Mouse (Mus musculus): ENCODE measurements around the gene Olfr749. TPM values are rescaled to one million over a fixed set of nuclear protein-coding genes. Genes with fewer than 3 reads are reported as not detected.
"Not testable (repeated sequence)": the region's sequence is repeated elsewhere in the genome, so short reads cannot be mapped to it uniquely, and the experiment has no call there.

The Olfr749 gene
- not detected in 2 replicates for total RNA-seq (2015; ENCODE audit: low replicate concordance)
- total RNA-seq (2017; ENCODE audit: low replicate concordance) = not detected in 2 replicates

DNA sequence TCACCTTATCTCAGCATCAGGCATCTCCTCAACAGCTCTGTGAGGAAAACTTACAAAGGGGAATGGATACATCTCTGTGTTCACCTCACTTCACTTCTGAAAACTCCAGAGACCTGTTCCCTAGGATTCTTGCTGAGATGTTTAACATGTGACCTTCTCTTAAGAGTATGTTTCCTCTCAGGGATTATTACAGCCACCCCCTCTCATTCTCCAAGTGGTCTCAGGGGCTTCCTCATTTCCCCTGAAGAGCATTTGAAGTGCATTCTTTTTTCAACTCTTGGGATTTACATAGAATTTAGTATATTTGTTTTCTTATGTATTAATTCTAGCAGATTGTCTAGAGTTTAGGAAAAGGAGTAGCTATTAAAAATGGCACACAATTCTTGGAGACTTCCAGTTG is at the start of gene Olfr749:
Gene Olfr749 (minus strand): TSS at position 101 of the 400 bp plus-strand sequence.
- no peak for ATAC-seq (replicated peaks; ENCODE audit: low FRiP score, poor library complexity, severe bottlenecking)

GRCm38 (mm10) chr14:50788157-50788556 is 43.3 kb upstream of the Olfr749 start:
- no peak for ATAC-seq (replicated peaks; ENCODE audit: low FRiP score, poor library complexity, severe bottlenecking)

DNA sequence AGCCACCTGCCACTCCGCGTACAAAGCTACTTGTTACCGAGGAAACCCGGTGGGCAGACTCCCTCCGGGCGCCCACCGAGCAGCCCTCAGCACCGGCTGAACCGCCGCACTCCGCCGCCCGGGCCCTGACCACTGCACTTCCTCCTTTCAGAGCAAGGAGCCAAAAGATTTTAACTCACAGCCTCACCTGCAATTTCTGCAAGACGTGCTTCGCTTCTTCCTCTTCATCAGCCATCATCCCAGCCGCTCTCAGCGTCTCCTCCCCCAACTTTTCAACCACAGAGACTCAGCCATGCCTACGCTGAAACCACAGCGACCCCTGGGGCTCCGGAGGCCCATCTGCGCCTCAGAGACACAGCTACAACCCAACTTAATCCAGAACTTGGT is 40.4 kb upstream of the Olfr749 start, which contains the start of gene Ttc5:
Gene Ttc5 (minus strand): TSS at position 269 of the 387 bp plus-strand sequence.
- peak; percentile 100 for ATAC-seq (replicated peaks; ENCODE audit: low FRiP score, poor library complexity, severe bottlenecking)

DNA sequence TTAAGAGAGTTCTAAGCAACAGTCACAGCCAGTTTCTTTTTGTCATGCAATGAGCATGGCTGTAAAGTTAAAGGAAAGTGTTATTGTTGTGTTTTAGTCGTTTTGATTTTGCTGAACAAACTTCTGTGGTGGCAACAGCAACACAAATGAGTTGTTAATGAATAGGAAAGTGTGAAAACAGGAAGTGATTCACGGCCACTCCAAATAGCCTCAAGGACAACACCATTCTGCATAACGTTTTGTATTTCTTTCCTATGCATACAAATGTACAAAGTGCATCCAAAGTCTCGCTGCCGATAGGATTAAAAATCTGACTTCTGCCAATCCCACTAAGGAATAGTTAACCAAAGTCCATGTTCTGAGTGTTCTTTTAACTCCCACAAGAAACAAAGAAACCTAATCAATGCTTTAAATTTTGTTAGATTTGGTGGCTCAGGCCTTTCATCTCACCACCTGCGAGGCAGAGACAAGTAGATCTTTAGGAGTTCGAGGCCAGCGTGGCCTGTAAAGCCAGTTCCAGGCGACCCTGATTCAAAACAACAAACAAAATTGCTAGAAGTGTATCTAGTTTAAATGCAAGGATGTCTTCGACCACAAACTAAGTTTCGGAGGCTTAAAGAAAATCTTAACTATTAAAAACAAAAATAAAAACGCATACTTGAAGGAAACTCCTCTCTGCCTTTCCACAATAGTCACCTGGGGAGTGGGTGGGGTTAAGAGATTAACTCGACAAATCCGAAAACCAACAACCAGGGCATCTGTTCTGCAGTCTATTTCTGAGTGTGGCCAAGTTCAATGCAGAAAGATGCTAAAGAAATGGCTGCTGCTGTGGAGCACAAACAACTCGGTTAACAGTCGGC is 39.7 kb upstream of the Olfr749 start:
- no peak; the same call in 1 of the 2 replicates for ATAC-seq (replicated peaks; ENCODE audit: low FRiP score, poor library complexity, severe bottlenecking)

- no peak for ATAC-seq (replicated peaks; ENCODE audit: low FRiP score, poor library complexity, severe bottlenecking)
These were observed 37.3 kb upstream of the Olfr749 start for GRCm38 (mm10) chr14:50782166-50782565.

DNA sequence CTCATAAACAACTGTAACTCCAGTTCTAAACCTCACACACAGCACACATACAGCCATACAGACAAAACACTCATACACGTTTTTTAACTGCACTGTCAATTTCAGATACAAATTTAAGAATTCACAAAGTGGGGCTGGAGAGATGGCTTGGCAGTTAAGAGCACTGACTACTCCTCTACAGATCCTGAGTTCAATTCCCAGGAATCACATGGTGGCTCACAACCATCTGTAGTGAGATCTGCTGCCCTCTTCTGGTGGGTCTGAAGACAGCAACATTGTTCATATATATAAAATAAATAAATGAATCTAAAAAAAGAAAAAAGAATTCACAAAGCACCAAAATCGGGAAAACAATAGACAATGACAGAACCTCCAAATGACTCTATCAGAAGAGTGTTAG is 26.4 kb upstream of the Olfr749 start:
- ATAC-seq (replicated peaks; ENCODE audit: low FRiP score, poor library complexity, severe bottlenecking) = no peak

DNA sequence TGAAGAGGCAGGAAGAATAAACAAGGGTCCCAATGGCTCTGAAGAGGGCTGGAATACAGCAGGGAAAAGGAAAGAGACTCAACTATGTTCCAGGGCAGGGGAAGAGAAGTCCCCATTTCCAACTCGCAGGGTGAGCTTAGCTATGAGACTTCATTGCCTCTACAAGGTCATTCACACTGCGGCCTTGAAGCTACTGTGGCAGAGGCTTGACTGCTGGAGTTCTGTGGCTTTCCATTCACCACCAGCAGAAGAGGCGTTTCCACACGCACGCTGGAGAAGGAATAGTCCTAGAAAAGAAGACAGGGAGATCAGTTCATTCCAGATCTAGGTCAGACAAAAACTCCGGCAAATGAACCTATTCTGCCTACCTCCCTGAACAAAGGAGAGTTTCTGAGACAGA is 20.8 kb upstream of the Olfr749 start:
- ATAC-seq (replicated peaks; ENCODE audit: low FRiP score, poor library complexity, severe bottlenecking) = no peak

- no peak for ATAC-seq (replicated peaks; ENCODE audit: low FRiP score, poor library complexity, severe bottlenecking)
These were observed 13.7 kb upstream of the Olfr749 start for GRCm38 (mm10) chr14:50758416-50759085.

DNA sequence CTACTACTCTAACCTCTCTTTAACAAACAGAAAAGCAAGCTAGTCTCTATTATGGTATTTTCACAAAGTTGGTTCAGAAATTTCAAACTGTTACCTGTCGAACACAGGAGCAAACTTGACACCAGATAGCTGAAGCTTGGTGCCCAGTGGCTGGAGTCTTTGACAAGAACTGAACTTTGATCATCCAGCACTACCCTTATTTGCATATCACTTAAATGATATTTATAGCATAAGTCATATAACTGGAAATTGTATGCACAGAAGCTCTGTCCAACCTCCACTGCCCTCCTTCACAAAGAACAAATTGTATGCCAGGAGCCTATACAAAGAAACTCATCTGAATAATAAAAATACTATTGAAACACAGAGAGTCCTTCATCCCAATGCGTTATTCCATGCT is 3.3 kb downstream of the Olfr749 start:
- no peak for ATAC-seq (replicated peaks; ENCODE audit: low FRiP score, poor library complexity, severe bottlenecking)

DNA sequence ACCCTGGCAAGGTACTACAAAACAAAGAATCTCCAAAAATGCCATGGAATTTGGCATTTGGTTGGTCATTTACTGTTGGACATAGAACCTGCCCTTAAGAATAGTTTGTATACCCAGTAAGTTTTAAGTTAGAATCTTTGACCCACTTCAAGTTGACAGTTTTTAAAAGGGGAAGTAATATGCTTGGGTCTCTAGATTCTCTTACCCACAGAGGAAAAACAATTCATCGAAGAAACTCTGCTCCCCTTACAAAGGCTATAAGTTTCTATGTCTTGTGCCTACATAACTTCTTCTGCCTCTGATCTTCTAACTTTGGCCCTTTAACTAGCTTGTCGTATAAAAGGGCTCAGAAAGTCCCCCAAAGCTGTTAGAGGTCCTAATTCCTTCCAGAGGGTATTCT is 4.6 kb downstream of the Olfr749 start:
- no peak for ATAC-seq (replicated peaks; ENCODE audit: low FRiP score, poor library complexity, severe bottlenecking)

DNA sequence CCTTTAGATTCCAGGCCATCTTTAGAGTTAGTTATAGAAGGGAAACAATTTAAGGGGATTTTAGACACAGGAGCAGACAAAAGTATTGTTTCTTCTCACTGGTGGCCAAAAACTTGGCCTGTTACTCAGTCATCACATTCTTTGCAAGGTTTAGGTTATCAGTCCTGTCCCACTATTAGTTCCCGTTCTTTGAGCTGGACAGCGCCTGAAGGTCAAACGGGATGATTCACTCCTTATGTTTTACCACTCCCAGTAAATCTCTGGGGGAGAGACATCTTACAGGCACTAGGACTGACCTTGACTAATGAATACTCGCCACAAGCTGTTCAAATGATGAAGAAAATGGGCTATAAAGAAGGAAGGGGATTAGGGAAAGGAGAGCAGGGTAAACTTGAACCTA is 22.5 kb downstream of the Olfr749 start:
- ATAC-seq (replicated peaks; ENCODE audit: low FRiP score, poor library complexity, severe bottlenecking) = not testable (repeated sequence)

- ATAC-seq (replicated peaks; ENCODE audit: low FRiP score, poor library complexity, severe bottlenecking) = not testable (repeated sequence)
These were observed 25.0 kb downstream of the Olfr749 start for GRCm38 (mm10) chr14:50719875-50720274.

DNA sequence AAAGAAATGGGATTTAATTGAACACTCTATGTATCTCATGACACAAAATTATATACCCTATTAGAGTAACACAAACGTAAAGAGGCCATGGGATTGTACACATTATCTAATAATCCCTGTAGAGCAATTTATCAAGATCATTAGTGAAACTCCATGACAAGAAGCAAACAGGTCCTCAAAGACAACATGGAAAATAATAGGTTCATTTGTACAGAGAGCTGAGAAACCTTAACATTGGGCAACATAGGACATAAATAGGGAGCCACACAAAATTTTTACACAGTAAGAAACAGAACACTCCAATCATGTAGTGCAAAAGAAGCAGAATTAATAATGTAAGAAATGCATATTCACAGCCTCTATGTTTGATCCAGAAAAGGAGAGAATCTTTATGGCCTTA is 37.8 kb downstream of the Olfr749 start, which contains the start of gene Olfr748:
Gene Olfr748 (plus strand): TSS at position 301 of the 400 bp plus-strand sequence.
- ATAC-seq (replicated peaks; ENCODE audit: low FRiP score, poor library complexity, severe bottlenecking) = no peak

- ATAC-seq (replicated peaks; ENCODE audit: low FRiP score, poor library complexity, severe bottlenecking) = no peak
These were observed 51.8 kb downstream of the Olfr749 start, which contains the start of gene Olfr747 for GRCm38 (mm10) chr14:50693106-50693505. Gene Olfr747, minus strand, starts transcription at chr14:50693206.

Other genes with a start within 250 kb of the Olfr749 start
- not detected in 2 replicates for gene Olfr742, start 241.5 kb downstream of the Olfr749 start, total RNA-seq (2015; ENCODE audit: low replicate concordance)
- not detected in 2 replicates for gene Olfr742, start 241.5 kb downstream of the Olfr749 start, total RNA-seq (2017; ENCODE audit: low replicate concordance)
- gene Olfr743, start 223.3 kb downstream of the Olfr749 start, total RNA-seq (2015; ENCODE audit: low replicate concordance) = not detected in 2 replicates
- not detected in 2 replicates for gene Olfr743, start 223.3 kb downstream of the Olfr749 start, total RNA-seq (2017; ENCODE audit: low replicate concordance)
- not detected in 2 replicates for gene Olfr744, start 130.2 kb downstream of the Olfr749 start, total RNA-seq (2015; ENCODE audit: low replicate concordance)
- gene Olfr744, start 130.2 kb downstream of the Olfr749 start, total RNA-seq (2017; ENCODE audit: low replicate concordance) = not detected in 2 replicates
- gene Olfr745, start 105.7 kb downstream of the Olfr749 start, total RNA-seq (2015; ENCODE audit: low replicate concordance) = not detected in 2 replicates
- gene Olfr745, start 105.7 kb downstream of the Olfr749 start, total RNA-seq (2017; ENCODE audit: low replicate concordance) = not detected in 2 replicates
- not detected in 2 replicates for gene Olfr746, start 98.0 kb downstream of the Olfr749 start, total RNA-seq (2015; ENCODE audit: low replicate concordance)
- gene Olfr746, start 98.0 kb downstream of the Olfr749 start, total RNA-seq (2017; ENCODE audit: low replicate concordance) = not detected in 2 replicates
- not detected in 2 replicates for gene Olfr747, start 51.9 kb downstream of the Olfr749 start, total RNA-seq (2015; ENCODE audit: low replicate concordance)
- not detected in 2 replicates for gene Olfr747, start 51.9 kb downstream of the Olfr749 start, total RNA-seq (2017; ENCODE audit: low replicate concordance)
- gene Olfr748, start 37.7 kb downstream of the Olfr749 start, total RNA-seq (2015; ENCODE audit: low replicate concordance) = not detected in 2 replicates
- not detected in 2 replicates for gene Olfr748, start 37.7 kb downstream of the Olfr749 start, total RNA-seq (2017; ENCODE audit: low replicate concordance)
- gene Ttc5, start 40.4 kb upstream of the Olfr749 start, total RNA-seq (2015; ENCODE audit: low replicate concordance) = 1.2 and 7.7 TPM in 2 replicates
- gene Ttc5, start 40.4 kb upstream of the Olfr749 start, total RNA-seq (2017; ENCODE audit: low replicate concordance) = 9.8 and 11.8 TPM in 2 replicates
- not detected in 2 replicates for gene Ccnb1ip1, start 62.6 kb upstream of the Olfr749 start, total RNA-seq (2015; ENCODE audit: low replicate concordance)
- not detected in 2 replicates for gene Ccnb1ip1, start 62.6 kb upstream of the Olfr749 start, total RNA-seq (2017; ENCODE audit: low replicate concordance)
- 15.8 and 18.2 TPM in 2 replicates for gene Parp2, start 62.7 kb upstream of the Olfr749 start, total RNA-seq (2015; ENCODE audit: low replicate concordance)
- 32.1 and 44.7 TPM in 2 replicates for gene Parp2, start 62.7 kb upstream of the Olfr749 start, total RNA-seq (2017; ENCODE audit: low replicate concordance)
- 9.0 and 13.4 TPM in 2 replicates for gene Tep1, start 125.5 kb upstream of the Olfr749 start, total RNA-seq (2015; ENCODE audit: low replicate concordance)
- 5.3 and 18.3 TPM in 2 replicates for gene Tep1, start 125.5 kb upstream of the Olfr749 start, total RNA-seq (2017; ENCODE audit: low replicate concordance)
- not detected in 2 replicates for gene Klhl33, start 152.4 kb upstream of the Olfr749 start, total RNA-seq (2015; ENCODE audit: low replicate concordance)
- gene Klhl33, start 152.4 kb upstream of the Olfr749 start, total RNA-seq (2017; ENCODE audit: low replicate concordance) = 0.14 TPM in 1 of 2 replicates, not detected in the other
- 6.5 and 19.2 TPM in 2 replicates for gene Osgep, start 179.8 kb upstream of the Olfr749 start, total RNA-seq (2015; ENCODE audit: low replicate concordance)
- gene Osgep, start 179.8 kb upstream of the Olfr749 start, total RNA-seq (2017; ENCODE audit: low replicate concordance) = 13.0 and 13.4 TPM in 2 replicates
- 21.9 and 26.3 TPM in 2 replicates for gene Apex1, start 179.9 kb upstream of the Olfr749 start, total RNA-seq (2015; ENCODE audit: low replicate concordance)
- gene Apex1, start 179.9 kb upstream of the Olfr749 start, total RNA-seq (2017; ENCODE audit: low replicate concordance) = 12.3 and 13.4 TPM in 2 replicates
- gene Pip4p1, start 185.8 kb upstream of the Olfr749 start, total RNA-seq (2015; ENCODE audit: low replicate concordance) = 19.6 and 22.3 TPM in 2 replicates
- 18.0 and 21.5 TPM in 2 replicates for gene Pip4p1, start 185.8 kb upstream of the Olfr749 start, total RNA-seq (2017; ENCODE audit: low replicate concordance)
- 357 and 415 TPM in 2 replicates for gene Pnp, start 186.0 kb upstream of the Olfr749 start, total RNA-seq (2015; ENCODE audit: low replicate concordance)
- 529 and 542 TPM in 2 replicates for gene Pnp, start 186.0 kb upstream of the Olfr749 start, total RNA-seq (2017; ENCODE audit: low replicate concordance)
- not detected in 2 replicates for gene Gm49342, start 199.4 kb upstream of the Olfr749 start, total RNA-seq (2015; ENCODE audit: low replicate concordance)
- not detected in 2 replicates for gene Gm49342, start 199.4 kb upstream of the Olfr749 start, total RNA-seq (2017; ENCODE audit: low replicate concordance)
- 161 and 174 TPM in 2 replicates for gene Pnp2, start 210.9 kb upstream of the Olfr749 start, total RNA-seq (2015; ENCODE audit: low replicate concordance)
- 56.1 and 122 TPM in 2 replicates for gene Pnp2, start 210.9 kb upstream of the Olfr749 start, total RNA-seq (2017; ENCODE audit: low replicate concordance)